Mouse (Mus musculus) cerebellum, adult 2 months (tissue): ENCODE results near the gene Phldb1.

Source experiments
- CTCF ChIP-seq: fragments of 200-500 bp; IDR thresholded peaks from 2 replicates; pipeline ENCODE4 v1.5.1; 2011; ENCODE audit warnings: low read depth, mild to moderate bottlenecking, control low read depth, low read length, moderate library complexity, borderline replicate concordance; ENCODE audit not compliant: insufficient read depth
- POLR2A ChIP-seq: fragments of 200-500 bp; IDR thresholded peaks from 2 replicates; pipeline ENCODE4 v1.6.1; 2011; ENCODE audit warnings: low read length, control low read depth, borderline replicate concordance; ENCODE audit not compliant: insufficient read depth

DNA sequence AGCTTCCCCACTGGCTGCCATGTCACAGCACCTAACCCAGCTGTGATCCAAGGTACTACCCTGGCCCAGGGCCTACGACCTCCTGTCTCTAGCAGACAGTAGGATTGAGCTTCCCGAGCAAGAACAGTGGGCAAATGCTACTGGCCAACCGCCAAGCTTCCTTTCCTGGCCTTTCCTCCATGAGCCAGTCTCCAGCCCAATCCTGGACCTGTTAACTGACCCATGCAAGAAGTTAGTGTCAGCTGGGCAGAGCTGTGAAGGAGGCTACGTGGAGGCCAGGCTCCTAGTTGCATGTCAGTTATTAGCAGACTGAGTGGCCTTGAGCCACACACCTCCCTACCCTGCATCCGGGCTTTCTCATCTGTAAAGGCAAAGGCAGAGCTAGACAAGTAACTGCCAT, 35.3 kb downstream of the Phldb1 start:
- TF ChIP-seq CTCF: no peak
- TF ChIP-seq POLR2A: no peak
